Mouse (Mus musculus) kidney, embryonic 14.5 days (tissue): ENCODE data around the gene Grk6. TPM values are rescaled to one million over a fixed set of nuclear protein-coding genes. Genes with fewer than 3 reads are reported as not detected.

Source experiments
- ATAC-seq: fragments of 200-750 bp; cut with Nextera tagmentation; 2 replicates; pipeline ENCODE4 v1.8.0; 2017; ENCODE audit warnings: moderate number of reproducible peaks, mild to moderate bottlenecking, moderate TSS enrichment, moderate library complexity; ENCODE audit not compliant: low FRiP score, low TSS enrichment
- H3K27ac ChIP-seq: fragments of 300-500 bp; sonication (generic); 2 replicates; pipeline ENCODE4 v1.5.1; 2014; ENCODE audit warnings: low read depth, mild to moderate bottlenecking, low read length, moderate library complexity, mixed read lengths
- H3K27me3 ChIP-seq: fragments of 300-500 bp; sonication (generic); 2 replicates; pipeline ENCODE4 v1.6.1; 2014; ENCODE audit warnings: mild to moderate bottlenecking, low read length; ENCODE audit not compliant: control insufficient read depth, insufficient read depth
- H3K36me3 ChIP-seq: fragments of 300-500 bp; sonication (generic); 2 replicates; pipeline ENCODE4 v1.6.1; 2014; ENCODE audit warnings: low read length, mixed read lengths; ENCODE audit not compliant: control insufficient read depth, insufficient read depth
- H3K4me1 ChIP-seq: fragments of 300-500 bp; sonication (generic); 2 replicates; pipeline ENCODE4 v1.6.1; 2014; ENCODE audit warnings: low read length, mixed read lengths; ENCODE audit not compliant: control insufficient read depth, insufficient read depth
- H3K4me2 ChIP-seq: fragments of 300-500 bp; sonication (generic); replicated peaks from 2 replicates; pipeline ENCODE4 v1.6.1; 2014; ENCODE audit warnings: low read depth, mild to moderate bottlenecking, low read length
- H3K4me3 ChIP-seq: fragments of 300-500 bp; sonication (generic); 2 replicates; pipeline ENCODE4 v1.5.1; 2014; ENCODE audit warnings: mild to moderate bottlenecking, low read length
- H3K9ac ChIP-seq: fragments of 300-500 bp; sonication (generic); 2 replicates; pipeline ENCODE4 v1.6.1; 2014; ENCODE audit warnings: low read depth, mild to moderate bottlenecking, low read length, moderate library complexity
- H3K9me3 ChIP-seq: fragments of 300-500 bp; sonication (generic); 2 replicates; pipeline ENCODE4 v1.6.1; 2016; ENCODE audit warnings: low read length; ENCODE audit not compliant: control insufficient read depth
- WGBS: fragments of 180-500 bp; shearing (Covaris S2); extraction: QIAGEN DNeasy Blood & Tissue Kit; methylation state at CpG from one replicate; pipeline ENCODE4 v1.1.7; 2014; 5-methylcytosine and 5-hydroxymethylcytosine counted together
- polyA plus RNA-seq: library from polyadenylated mRNA; unstranded; fragments of >200 nt; fragmentation: Nextera tagmentation; extraction: Ambion mirVana; gene quantifications from 2 replicates; pipeline ENCODE4 v1.2.1, GENCODE M21; 2014

Gene Grk6
- polyA plus RNA-seq, 1 experiment from 2014 or later = 59.3 TPM

DNA sequence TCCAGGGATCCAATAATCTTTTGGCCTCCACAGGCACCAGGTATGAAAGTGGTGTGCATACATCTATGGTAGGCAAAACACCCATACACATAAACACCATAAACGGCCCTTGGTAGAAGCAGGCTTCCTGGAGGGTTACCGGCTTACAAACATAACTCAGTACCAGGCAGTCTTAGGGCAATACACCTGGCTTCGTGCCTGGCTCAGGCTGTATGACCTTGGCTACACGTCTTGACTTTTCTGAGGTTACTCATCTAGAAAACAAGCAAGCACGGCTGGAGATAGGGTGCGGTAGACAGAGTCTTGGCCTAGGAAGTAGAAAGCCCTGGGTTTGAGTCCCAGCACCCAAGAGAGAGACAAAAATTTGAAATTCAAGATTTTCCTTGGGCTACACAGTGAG is 51.8 kb downstream of the Grk6 start:
- ATAC-seq = no peak

DNA sequence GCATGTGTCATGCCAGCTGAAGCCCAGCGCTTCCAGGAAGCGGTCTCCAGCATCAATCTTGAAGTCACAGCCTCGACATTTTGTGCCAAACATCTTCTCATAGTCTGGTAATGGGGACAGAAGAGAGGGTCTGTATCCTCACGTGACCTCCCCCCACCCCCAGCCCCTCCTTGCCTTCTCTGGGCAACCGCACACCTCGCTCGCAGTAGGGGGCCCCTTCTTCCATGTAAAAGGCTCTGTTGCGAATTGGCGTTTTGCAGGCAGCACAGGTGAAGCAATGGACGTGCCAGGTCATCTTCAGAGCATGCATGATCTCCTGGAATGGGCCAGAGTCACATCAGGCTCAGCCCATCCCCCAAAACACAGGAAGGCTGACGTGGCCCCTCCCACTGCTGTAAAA is 54.0 kb downstream of the Grk6 start:
- no peaks in the 10 kb centered on the region for H3K9me3 ChIP-seq
- no peaks in the 10 kb centered on the region for H3K27me3 ChIP-seq
- H3K4me2 ChIP-seq = no peak overlapping the region
- H3K36me3 ChIP-seq = peaks cover 49% of the 10 kb centered on the region
- no peak for ATAC-seq
- WGBS = 65% methylated on average over 11 of the region's 11 CpGs
- no peak overlapping the region for H3K4me3 ChIP-seq
- H3K4me1 ChIP-seq = peaks cover 6% of the 10 kb centered on the region; the same call in 1 of the 2 replicates
- no peak overlapping the region for H3K27ac ChIP-seq
- no peak overlapping the region for H3K9ac ChIP-seq

More for the DNA sequence above, 51.8 kb downstream of the Grk6 start:
- Histone ChIP-seq H3K9me3 (no peaks in the 10 kb centered on the region), H3K27ac (no peak overlapping the region), H3K4me3 (no peak overlapping the region), H3K27me3 (no peaks in the 10 kb centered on the region), H3K36me3 (peaks cover 29% of the 10 kb centered on the region; the same call in 1 of the 2 replicates), H3K4me2 (no peak overlapping the region), H3K9ac (no peak overlapping the region), H3K4me1 (peaks cover 6% of the 10 kb centered on the region; the same call in 1 of the 2 replicates)
- WGBS = 82% methylated on average over 6 of the region's 6 CpGs

DNA sequence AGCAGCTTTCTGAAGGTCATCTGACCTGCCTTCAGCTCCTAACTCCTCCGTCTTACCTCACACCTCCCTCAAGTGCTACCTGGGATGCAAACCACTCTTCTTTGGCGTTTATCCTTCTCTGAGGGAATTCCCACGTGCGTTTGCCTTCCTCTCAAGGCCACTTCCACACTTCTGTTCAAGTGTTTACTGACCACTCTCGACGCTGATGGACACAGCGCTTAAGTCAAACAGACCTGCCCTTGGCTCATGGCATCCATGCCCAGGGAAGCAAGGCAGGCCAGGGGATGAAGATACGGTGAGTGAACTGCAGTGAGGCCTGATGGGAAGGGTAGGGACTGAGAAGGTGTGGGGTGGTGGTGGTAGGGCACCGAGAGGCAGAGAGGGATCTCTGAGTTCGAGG is 55.7 kb downstream of the Grk6 start:
- H3K4me2 ChIP-seq = no peak overlapping the region
- no peak for ATAC-seq
- H3K9ac ChIP-seq = no peak overlapping the region
- WGBS = 78% methylated on average over 10 of the region's 10 CpGs
- no peaks in the 10 kb centered on the region for H3K27me3 ChIP-seq
- peaks cover 66% of the 10 kb centered on the region for H3K36me3 ChIP-seq
- H3K4me1 ChIP-seq = no peaks in the 10 kb centered on the region
- no peak overlapping the region for H3K27ac ChIP-seq
- no peaks in the 10 kb centered on the region for H3K9me3 ChIP-seq
- H3K4me3 ChIP-seq = no peak overlapping the region

DNA sequence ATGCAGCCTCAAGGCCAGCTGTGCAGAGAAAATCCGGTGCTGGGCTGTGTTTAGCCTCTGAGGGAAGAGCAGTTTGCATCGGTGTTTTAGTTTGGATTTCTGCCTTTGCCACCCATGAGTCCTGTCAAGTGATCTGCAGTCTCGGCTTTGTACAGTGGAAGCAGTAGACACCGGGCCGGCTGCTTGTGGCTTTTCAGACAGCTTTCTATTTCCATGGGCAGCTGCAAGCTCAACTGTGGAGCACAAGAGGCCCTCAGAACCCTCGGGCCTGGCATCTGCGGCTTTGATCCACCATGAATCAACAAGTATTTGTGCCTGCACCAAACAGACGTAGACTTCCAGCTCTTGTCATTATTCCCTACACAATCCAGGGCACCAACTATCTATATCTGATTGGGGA is 57.5 kb downstream of the Grk6 start:
- Histone ChIP-seq H3K4me3 (no peak overlapping the region), H3K9ac (no peak overlapping the region), H3K36me3 (peaks cover 84% of the 10 kb centered on the region), H3K9me3 (no peaks in the 10 kb centered on the region), H3K27me3 (no peaks in the 10 kb centered on the region), H3K4me2 (no peak overlapping the region), H3K27ac (no peak overlapping the region), H3K4me1 (no peaks in the 10 kb centered on the region)
- 93% methylated on average over 8 of the region's 8 CpGs for WGBS
- ATAC-seq = no peak

DNA sequence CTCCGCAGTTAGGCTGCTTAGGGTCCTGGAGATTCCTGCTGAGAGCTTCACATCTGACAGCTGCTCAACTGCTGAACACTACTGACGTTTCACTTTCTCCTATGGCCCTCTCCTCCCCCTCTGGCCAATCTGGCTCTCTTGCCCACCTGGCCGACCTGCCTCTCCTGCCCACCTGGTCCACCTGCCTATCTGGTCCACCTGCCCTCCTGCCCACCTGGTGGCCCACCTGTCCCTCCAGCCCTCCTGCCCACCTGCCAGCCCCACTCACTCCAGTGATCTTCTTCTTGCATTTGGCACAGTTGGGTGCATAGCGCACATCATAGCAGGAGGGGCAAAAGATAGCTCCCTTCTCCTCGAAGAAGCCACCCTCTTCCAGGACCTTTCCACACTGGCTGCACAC is 59.5 kb downstream of the Grk6 start:
- H3K36me3 ChIP-seq = peaks cover 89% of the 10 kb centered on the region
- ATAC-seq = no peak
- no peak overlapping the region for H3K9ac ChIP-seq
- WGBS = 91% methylated on average over 5 of the region's 5 CpGs
- H3K27ac ChIP-seq = no peak overlapping the region
- no peaks in the 10 kb centered on the region for H3K4me1 ChIP-seq
- H3K27me3 ChIP-seq = no peaks in the 10 kb centered on the region
- no peak overlapping the region for H3K4me3 ChIP-seq
- H3K4me2 ChIP-seq = no peak overlapping the region
- H3K9me3 ChIP-seq = no peaks in the 10 kb centered on the region

DNA sequence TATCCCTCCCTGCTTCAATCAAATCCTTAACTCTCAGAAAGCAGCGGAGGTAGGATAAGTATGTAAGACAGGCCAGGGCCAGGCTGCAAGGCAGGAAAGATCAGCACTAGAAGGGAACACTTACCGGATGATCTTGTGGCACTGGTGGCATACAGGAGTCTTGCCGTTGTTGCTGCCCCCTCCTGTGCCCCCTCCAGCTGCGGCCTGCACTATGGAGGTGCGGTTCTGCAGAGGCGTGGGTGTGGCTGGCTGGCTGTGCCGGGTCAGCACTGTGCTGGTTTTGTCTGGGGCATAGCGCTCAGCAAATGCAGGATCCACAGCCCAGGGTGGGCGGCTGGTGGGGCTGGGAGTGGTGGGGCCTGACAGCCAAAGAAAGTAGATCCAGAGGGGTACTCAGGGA is 60.9 kb downstream of the Grk6 start:
- H3K4me2 ChIP-seq = no peak overlapping the region

DNA sequence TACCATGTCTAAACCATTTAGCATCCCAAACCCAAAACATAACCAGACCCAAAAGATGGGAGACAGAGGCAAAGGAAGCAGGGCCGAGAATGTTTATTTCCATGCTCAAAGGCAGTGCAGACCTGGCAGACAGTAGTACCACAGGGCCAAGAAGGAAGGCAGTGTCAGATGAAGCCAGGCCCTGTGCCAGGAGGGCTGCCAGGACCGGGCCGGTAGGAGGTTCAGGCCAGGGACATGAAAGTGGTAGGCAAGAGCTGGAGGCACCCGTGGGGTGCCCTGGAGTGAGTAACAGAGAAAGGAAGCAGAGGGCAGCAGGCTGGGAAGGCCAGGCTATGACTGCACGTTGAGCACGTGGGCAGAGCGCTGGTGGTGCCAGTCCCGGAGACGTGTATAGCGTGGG is 61.8 kb downstream of the Grk6 start:
- no peak overlapping the region for H3K4me3 ChIP-seq
- H3K4me2 ChIP-seq = no peak overlapping the region
- no peak overlapping the region for H3K27ac ChIP-seq
- H3K9ac ChIP-seq = no peak overlapping the region
- no peaks in the 10 kb centered on the region for H3K9me3 ChIP-seq
- H3K27me3 ChIP-seq = no peaks in the 10 kb centered on the region
- 96% methylated on average over 10 of the region's 10 CpGs for WGBS
- peaks cover 17% of the 10 kb centered on the region for H3K4me1 ChIP-seq
- ATAC-seq = no peak
- peaks cover 84% of the 10 kb centered on the region for H3K36me3 ChIP-seq

More for the DNA sequence above, 60.9 kb downstream of the Grk6 start:
- Histone ChIP-seq H3K27me3 (no peaks in the 10 kb centered on the region), H3K9ac (no peak overlapping the region), H3K4me3 (no peak overlapping the region), H3K27ac (no peak overlapping the region), H3K36me3 (peaks cover 90% of the 10 kb centered on the region), H3K9me3 (no peaks in the 10 kb centered on the region), H3K4me1 (peaks cover 9% of the 10 kb centered on the region)
- 94% methylated on average over 9 of the region's 9 CpGs for WGBS
- ATAC-seq = no peak

DNA sequence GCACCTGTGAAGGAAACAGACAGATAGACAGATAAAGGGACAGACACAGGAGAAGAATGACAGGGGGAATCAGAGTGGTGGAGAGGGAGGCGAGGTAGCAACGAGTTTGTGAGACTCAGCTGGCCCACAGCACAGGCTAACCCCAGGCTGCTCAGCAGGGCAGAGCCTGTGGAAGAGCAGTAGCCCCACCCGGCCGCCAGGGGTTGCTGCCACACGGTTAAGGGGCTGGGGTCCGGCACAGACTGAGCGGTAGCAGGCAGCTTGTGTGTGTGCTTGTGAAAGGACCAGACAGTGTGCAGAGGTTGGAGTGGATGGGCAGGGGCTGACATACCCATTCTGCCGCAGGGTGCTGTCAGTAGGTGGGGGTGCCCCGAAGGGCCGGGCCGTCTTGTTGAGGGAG is 63.0 kb downstream of the Grk6 start:
- no peak overlapping the region for H3K4me3 ChIP-seq
- no peak for ATAC-seq
- no peak overlapping the region for H3K4me2 ChIP-seq
- WGBS = 60% methylated on average over 11 of the region's 11 CpGs
- no peak overlapping the region for H3K9ac ChIP-seq
- peaks cover 26% of the 10 kb centered on the region for H3K4me1 ChIP-seq
- H3K36me3 ChIP-seq = peaks cover 74% of the 10 kb centered on the region
- no peaks in the 10 kb centered on the region for H3K27me3 ChIP-seq
- H3K9me3 ChIP-seq = no peaks in the 10 kb centered on the region
- H3K27ac ChIP-seq = no peak overlapping the region

DNA sequence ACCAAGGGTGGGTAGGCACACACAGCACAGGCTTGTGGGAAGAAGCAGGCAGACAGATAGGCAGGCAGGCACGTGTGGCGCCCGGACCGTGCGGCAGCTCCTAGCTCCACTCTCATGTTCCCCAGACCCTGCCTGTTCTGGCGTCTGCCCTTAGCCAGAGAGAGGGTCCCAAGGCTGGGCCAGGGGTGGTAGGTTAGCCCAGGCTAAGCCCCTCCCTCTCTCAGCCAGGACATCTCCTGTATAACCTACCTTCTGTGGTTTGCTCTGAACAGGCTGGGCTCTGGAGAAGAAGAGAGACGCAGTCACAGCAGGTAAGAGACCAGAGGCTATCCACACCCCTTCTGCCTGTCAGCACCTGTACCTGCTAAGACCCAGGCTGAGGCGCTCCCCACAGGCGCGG is 63.7 kb downstream of the Grk6 start:
- Histone ChIP-seq H3K4me1 (peaks cover 26% of the 10 kb centered on the region), H3K27me3 (no peaks in the 10 kb centered on the region)

More for the DNA sequence above, 63.7 kb downstream of the Grk6 start:
- WGBS = 97% methylated on average over 10 of the region's 10 CpGs
- Histone ChIP-seq H3K27ac (no peak overlapping the region), H3K9ac (no peak overlapping the region), H3K4me3 (no peak overlapping the region), H3K36me3 (peaks cover 68% of the 10 kb centered on the region), H3K9me3 (no peaks in the 10 kb centered on the region), H3K4me2 (no peak overlapping the region)
- ATAC-seq = no peak
